Mouse (Mus musculus) gastrocnemius, postnatal 14 days (tissue): Measurements from ENCODE around the gene Olfr455. TPM values are rescaled to one million over a fixed set of nuclear protein-coding genes. Genes with fewer than 3 reads are reported as not detected.

Experiments used
- DNase-seq: peaks from one replicate; pipeline ENCODE4 v3.0.0; 2021; ENCODE audit warnings: mixed read lengths
- intact Hi-C: fragments of 180-260 bp; cut with DNase I; formaldehyde crosslinking; loops from one replicate; pipeline ENCODE4 v1.15.1; 2025; ENCODE audit warnings: low total_unique reads
- long read RNA-seq, 2 experiments: library from polyadenylated mRNA; stranded (forward); transcript quantifications; one replicate each; pipeline ENCODE4 v2.0.0; 2021
- total RNA-seq, 2 experiments: library from RNA; stranded (reverse); gene quantifications; 2 replicates each; pipeline ENCODE4 v1.2.3; 2021

Gene Olfr455
- total RNA-seq, result not detected
- long read RNA-seq, experiment 1, result 0 reads
- long read RNA-seq, experiment 2, result 0 reads

GRCm38 (mm10) chr6:42547461-42547860, at the start of gene Olfr455:
Gene Olfr455, minus strand, starts transcription at chr6:42547587.
- intact Hi-C loops, result no loop called here

GRCm38 (mm10) chr6:42593138-42593882, 45.9 kb upstream of the Olfr455 start:
- DNase-seq, result no peak
- intact Hi-C loops, result no loop called here

More at GRCm38 (mm10) chr6:42547461-42547860, at the start of gene Olfr455:
- DNase-seq, result no peak

DNA sequence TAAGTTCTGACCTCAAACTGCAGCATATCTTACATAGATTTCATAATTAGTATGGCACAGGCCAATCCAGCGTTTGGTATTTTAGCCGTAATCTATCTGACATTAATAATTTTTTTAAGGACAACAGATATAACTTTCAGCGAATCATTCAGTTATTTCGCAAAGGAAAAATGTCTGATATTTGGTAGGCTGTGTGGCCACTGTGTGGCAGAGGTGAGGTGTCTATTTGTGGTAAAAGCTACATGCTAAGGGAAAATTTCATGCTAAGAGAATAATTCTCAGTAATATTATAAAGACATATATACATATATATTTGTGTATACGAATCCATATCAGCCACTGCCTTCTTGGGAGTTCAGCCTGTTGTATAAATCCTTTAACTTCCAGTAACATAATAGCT, 39.2 kb upstream of the Olfr455 start:
- DNase-seq, result no peak
- intact Hi-C loops, result no loop called here

GRCm38 (mm10) chr6:42583488-42583872, 36.1 kb upstream of the Olfr455 start:
- DNase-seq, result peak; percentile 60
- intact Hi-C loops, result loop anchor here (5.0 kb wide), 2 partner anchors 356 to 821 kb away; no protein-coding TSS in a partner anchor

- intact Hi-C loops, result loop anchor here (5.0 kb wide), 2 partner anchors 356 to 821 kb away; no protein-coding TSS in a partner anchor
- DNase-seq, result no peak
Measured at GRCm38 (mm10) chr6:42582741-42583487, 35.5 kb upstream of the Olfr455 start.

DNA sequence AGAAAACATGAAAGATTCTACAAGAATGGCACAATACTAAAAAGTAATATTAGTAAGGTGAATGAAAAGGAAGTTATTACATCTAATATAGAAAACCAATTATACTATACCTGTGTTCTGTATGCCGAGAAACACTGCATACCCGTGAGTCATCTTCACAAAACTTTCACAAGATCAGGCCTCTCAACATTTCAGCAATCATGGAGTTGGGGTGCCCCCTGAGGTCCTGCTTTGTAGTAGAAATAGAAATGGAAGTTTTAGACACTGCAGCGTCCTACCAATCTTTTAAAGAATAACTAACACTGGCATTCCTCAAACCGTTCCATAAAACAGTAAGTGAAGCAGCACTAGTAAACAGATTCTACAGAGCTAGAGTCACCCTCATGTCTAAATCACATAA, 31.3 kb upstream of the Olfr455 start:
- DNase-seq, result no peak
- intact Hi-C loops, result no loop called here

DNA sequence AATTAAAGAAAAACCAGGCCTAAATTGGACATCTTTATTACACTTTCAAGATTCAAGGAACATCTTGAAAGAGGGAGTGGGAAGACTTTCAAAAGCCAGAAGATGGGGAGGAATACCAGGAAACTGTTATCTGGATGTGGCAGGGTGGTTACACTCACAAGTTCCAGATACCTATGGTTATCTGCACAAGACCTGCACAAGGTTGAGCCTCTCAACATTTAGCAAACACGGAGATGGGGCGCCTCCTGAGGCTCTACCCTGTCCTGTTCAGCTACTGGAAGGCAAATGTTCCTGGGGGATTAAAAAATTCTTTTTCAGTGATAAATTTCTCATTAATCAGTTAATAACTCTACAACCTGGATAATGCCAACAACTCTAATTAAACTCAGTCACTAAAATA, 30.0 kb upstream of the Olfr455 start:
- intact Hi-C loops, result no loop called here
- DNase-seq, result no peak

GRCm38 (mm10) chr6:42568205-42568604, 20.8 kb upstream of the Olfr455 start:
- intact Hi-C loops, result no loop called here
- no peak for DNase-seq

DNA sequence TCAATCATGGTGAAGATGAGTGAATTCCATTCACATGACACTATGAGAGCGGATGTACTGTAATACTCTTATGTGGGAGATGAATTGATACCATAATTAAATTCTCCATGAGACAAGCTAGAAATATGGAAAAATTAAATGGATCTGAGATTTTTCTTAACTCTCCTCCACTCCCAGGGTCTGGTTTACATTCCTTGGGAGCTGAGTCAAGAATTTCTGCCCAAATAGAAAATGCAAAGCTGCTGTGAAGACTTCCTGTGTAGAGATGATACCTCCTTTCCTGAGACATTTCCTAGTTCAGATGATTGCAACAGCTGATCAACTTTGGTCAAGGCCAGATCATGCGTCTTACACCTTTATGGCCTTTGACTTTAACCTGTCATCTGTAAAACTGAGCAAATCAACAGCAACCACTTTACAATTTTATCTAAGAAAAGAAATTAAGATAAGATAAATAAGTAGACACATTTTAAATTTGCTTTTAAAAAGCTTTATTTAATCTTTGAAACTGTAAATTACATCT, 18.8 kb upstream of the Olfr455 start:
- DNase-seq, result no peak
- intact Hi-C loops, result no loop called here

GRCm38 (mm10) chr6:42562280-42562679, 14.9 kb upstream of the Olfr455 start:
- intact Hi-C loops, result no loop called here
- DNase-seq, result no peak

DNA sequence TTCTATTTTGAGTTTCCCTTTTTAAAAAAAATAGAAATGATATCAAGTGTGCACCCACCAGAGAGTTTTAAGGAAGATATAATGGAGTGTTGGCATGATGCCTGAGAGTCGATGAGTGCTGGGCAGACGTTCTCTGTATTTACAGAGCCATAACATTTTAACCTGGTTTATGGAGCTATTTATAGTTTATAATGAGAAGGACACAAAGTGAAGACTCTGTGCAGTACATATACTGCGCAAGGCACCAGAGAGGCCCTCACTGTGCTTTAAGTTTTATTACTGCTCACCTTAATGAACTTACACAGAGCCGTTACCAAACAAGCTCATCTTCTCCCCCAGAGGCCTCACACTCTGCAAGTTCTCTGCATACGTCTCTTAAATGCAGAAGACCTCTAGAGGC, 13.5 kb upstream of the Olfr455 start:
- no peak for DNase-seq
- intact Hi-C loops, result no loop called here

DNA sequence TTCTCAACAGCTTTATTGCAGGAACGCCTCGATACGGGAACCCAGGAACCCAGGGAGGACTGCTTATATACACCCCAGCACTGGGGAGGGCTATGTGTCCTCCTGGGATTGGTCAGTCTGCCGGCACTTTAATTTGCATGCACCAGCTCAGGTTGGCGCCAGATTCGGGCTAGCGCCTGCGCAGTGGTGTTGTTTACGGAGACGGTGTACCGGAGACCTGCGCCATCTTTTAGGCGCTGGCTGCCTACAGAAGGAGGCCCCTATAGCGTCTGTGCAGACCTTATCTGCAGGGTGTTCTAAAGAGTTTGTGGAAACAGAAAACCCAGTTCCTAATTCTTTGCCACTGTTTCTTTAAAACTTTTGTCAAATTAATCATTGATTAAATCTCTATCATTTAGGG, 11.3 kb upstream of the Olfr455 start:
- intact Hi-C loops, result no loop called here
- no peak for DNase-seq

DNA sequence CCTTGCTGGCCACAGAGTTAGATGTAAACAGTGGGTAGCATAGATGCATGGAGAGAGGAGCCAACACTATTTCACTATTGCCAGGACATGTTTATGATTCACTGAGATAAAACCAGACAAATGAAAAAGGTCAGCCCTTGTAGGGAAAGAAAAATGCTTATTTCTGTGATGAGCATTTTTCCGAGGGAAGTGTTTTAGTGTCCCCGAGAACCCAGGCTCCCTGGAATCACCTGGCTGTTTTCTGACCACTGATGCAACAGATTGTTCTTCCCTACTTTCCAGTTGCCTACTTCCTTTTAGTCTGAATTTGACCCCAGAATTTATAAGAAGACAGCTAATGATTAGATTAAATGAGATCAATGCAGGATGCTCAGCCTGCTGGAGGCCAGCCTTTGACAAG, 1.2 kb downstream of the Olfr455 start:
- intact Hi-C loops, result no loop called here
- no peak for DNase-seq

DNA sequence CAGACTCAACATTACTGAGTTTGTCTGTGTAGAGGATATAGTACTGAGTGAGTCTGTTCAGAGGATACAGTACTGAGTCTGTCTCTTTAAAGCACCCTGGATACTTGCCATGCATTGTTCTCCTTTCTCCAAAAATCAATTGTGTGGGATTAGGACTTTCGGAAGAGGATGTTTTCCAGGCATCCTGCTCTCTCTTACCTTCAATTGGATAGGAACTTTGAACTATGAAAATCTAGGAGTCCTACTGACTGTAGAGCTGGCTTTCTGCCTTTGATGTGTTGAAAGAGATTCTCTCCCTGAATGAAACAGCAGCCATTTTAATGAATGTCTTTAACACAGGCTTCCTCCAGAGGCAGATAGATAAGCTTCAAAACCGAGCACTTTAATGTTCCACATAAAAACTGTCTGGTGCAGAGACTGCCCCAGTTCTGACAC, 1.9 kb downstream of the Olfr455 start:
- DNase-seq, result no peak
- intact Hi-C loops, result no loop called here

- intact Hi-C loops, result no loop called here
Measured at GRCm38 (mm10) chr6:42544846-42545245, 2.5 kb downstream of the Olfr455 start.

GRCm38 (mm10) chr6:42542036-42543031, 5.1 kb downstream of the Olfr455 start:
- peak; percentile 81 for DNase-seq
- intact Hi-C loops, result no loop called here

More at GRCm38 (mm10) chr6:42544846-42545245, 2.5 kb downstream of the Olfr455 start:
- DNase-seq, result no peak

DNA sequence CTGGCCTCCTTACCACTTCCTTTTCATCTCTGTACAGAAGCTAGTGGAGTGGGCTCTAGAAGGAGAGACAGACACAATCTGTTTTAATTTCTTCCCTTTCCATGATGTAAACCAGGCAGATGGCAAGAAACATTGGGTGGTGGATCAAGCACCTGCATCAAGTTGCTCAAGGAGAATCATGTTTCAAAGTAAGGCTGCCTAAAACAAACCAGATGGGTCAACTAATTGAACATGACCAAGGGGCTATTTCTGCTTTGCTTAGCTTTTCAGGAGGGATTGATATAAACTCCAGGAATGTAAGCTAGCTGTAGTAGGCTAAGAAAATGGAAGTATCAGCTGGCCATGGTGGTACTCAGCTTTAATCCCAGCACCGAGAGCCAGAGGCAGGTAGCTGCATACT, 6.7 kb downstream of the Olfr455 start:
- intact Hi-C loops, result no loop called here
- no peak for DNase-seq

- intact Hi-C loops, result no loop called here
- no peak for DNase-seq
Measured at GRCm38 (mm10) chr6:42539711-42540110, 7.7 kb downstream of the Olfr455 start.

DNA sequence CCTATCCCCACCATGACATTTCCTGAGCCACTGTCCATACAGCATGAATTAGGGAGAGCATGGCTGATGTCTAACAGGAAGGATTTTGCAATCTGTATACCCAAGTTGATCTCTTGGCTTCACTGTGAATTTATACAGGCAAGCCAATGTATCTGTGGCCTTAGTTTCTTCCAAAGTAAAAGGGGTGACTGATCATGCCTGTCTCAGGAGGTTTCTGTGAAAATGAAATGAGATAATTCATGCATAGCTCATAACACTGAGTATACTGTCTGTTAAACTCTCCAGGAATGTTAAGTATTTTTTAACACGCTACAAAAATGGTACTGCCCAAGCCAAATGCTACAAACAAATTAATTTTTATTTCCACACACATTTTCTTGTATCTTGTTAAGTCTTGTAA, 33.9 kb downstream of the Olfr455 start:
- DNase-seq, result no peak
- intact Hi-C loops, result no loop called here
